Mouse (Mus musculus) forebrain, embryonic 10.5 days (tissue): ENCODE measurements around the gene Marc1. TPM values are rescaled to one million over a fixed set of nuclear protein-coding genes. Genes with fewer than 3 reads are reported as not detected.
A peak's percentile ranks its signal among the peaks of the same experiment; 100 is the strongest.

Source experiments
- microRNA counts: library from miRNA; unstranded; fragments of <30 nt; microRNA quantifications from one replicate; lab custom pipeline; 2017
- microRNA-seq: library from miRNA; unstranded; fragments of <30 nt; microRNA quantifications from one replicate; pipeline ENCODE4, GENCODE M21; 2017
- polyA plus RNA-seq: library from polyadenylated mRNA; unstranded; fragments of >200 nt; fragmentation: Nextera tagmentation; extraction: Ambion mirVana; gene quantifications from 2 replicates; pipeline ENCODE4 v1.2.1, GENCODE M21; 2016

Gene Marc1
- polyA plus RNA-seq, 1 experiment from 2014 or later: not detected

MicroRNA genes within 50 kb of the gene (microRNA counts, 519-probe panel; counts per million panel counts)
- microRNA mmu-miR-1981 (lab: Ali Mortazavi, UCI): 341 counts per million, percentile 65 among the panel's probes with 10 or more counts

Small RNAs within 50 kb of the gene (microRNA-seq; reads per million reads assigned to microRNA genes)
- gene Mir1981: 155 reads per million, percentile 52 among the genes with 10 or more reads in this experiment

Other genes starting within 250 kb of the Marc1 start
- gene Hlx, start 78.7 kb downstream of the Marc1 start, polyA plus RNA-seq: 3.2 and 3.3 TPM in 2 replicates
- 78.1 and 82.6 TPM in 2 replicates for gene Marc2, start 35.1 kb upstream of the Marc1 start, polyA plus RNA-seq
- gene C130074G19Rik, start 71.9 kb upstream of the Marc1 start, polyA plus RNA-seq: 0.56 and 0.58 TPM in 2 replicates
- gene Mark1, start 188.3 kb upstream of the Marc1 start, polyA plus RNA-seq: 3.5 and 3.6 TPM in 2 replicates